Mouse (Mus musculus): Measurements from ENCODE around the gene Rhog.

DNA sequence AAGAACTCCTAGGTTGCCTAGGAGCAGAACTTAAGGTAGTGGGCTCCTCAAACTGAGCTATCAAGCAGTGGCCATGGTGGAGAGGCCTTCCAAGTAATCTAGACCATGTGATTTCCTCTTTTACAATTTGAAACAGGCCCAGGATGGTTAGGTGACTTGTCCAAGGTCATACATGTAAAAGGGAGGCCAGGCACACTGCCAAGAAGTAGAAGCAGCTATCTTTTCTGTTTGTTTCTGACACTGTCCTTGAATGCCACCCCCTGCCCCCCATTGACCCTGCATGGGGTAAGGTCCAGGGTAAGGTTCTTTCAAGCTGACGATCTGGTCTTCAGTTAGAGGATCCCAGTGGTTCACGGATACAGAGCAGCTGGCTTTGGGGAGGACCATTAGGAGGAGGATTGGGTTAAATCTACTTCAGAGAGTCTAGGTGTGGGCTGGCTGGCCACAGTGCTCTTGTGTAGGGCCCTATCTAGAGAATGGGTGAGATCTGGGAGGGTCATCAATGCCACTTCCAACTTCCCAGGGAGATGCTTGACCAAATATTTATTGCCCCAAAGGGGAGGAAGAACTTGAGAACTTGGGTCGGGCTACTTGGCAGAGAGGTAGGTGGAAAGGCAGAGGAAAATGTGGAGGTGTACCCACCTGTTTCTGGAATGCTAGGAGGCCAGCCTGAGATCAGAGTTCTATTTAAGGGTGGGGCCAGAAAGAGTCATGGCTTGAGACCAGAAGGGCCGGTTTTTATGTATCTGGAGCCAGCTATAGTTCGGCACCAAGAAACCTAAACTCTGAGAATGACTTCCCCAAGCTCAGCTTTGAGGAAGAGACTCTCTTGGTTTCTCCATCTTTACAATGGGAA lies 31.7 kb downstream of the Rhog start:
- TF ChIP-seq USF1 (IDR thresholded peaks at IDR 0.05; ENCODE audit: low read depth) (no peak), POLR2AphosphoS2 (IDR thresholded peaks at IDR 0.05; ENCODE audit: insufficient read length, low read depth) (no peak), E2F4 (IDR thresholded peaks at IDR 0.05; ENCODE audit: insufficient read depth) (no peak)

All from myocyte (in vitro differentiated cells).